Mouse (Mus musculus) left cerebral cortex, adult 2 months (tissue): ENCODE measurements around the gene Fuz. TPM values are rescaled to one million over a fixed set of nuclear protein-coding genes. Genes with fewer than 3 reads are reported as not detected.
"Not testable (repeated sequence)": the region's sequence is repeated elsewhere in the genome, so short reads cannot be mapped to it uniquely, and the experiment has no call there.

ENCODE experiments used
- DNase-seq, 2 experiments: peaks; one replicate each; pipeline ENCODE4 v3.0.0; 2021 to 2022; ENCODE audit warnings: low spot score in 2 of 2, mixed read lengths in 1 of 2; ENCODE audit errors: extremely low spot score in 1 of 2
- H3K27ac ChIP-seq: fragments of 200-600 bp; 2 replicates; pipeline ENCODE4 v1.8.1; 2022
- H3K4me3 ChIP-seq: fragments of 200-600 bp; 2 replicates; pipeline ENCODE4 v1.8.1; 2022
- CTCF ChIP-seq: fragments of 200-600 bp; IDR thresholded peaks from 2 replicates; pipeline ENCODE4 v1.8.1; 2022; ENCODE audit warnings: antibody characterized with exemption, mild to moderate bottlenecking, moderate library complexity
- intact Hi-C: fragments of 180-260 bp; cut with DNase I; formaldehyde crosslinking; loops from one replicate; pipeline ENCODE4 v1.15.1; 2025
- total RNA-seq, 2 experiments: library from RNA; stranded (reverse); gene quantifications; 2 replicates each; pipeline ENCODE4 v1.2.3; 2021

The Fuz gene
- total RNA-seq, 2 experiments from 2014 or later = 23.4 to 24.1 TPM

GRCm38 (mm10) chr7:44870614-44871013 is 25.3 kb upstream of the Fuz start:
- peak overlapping the region; percentile 77; the same call in 1 of the 2 replicates for H3K4me3 ChIP-seq
- no peak for TF ChIP-seq CTCF
- H3K27ac ChIP-seq = peak overlapping the region; percentile 97; the same call in 1 of the 2 replicates
- intact Hi-C loops = loop anchor here (2.0 kb wide), 1 partner anchor 14 kb away; no protein-coding TSS in a partner anchor
- DNase-seq = no peak

- intact Hi-C loops = loop anchor here (2.0 kb wide), 1 partner anchor 14 kb away; no protein-coding TSS in a partner anchor
- H3K27ac ChIP-seq = no peak overlapping the region
- H3K4me3 ChIP-seq = no peak overlapping the region
- TF ChIP-seq CTCF = no peak
- DNase-seq = no peak
These were observed 24.7 kb upstream of the Fuz start for GRCm38 (mm10) chr7:44871181-44871580.

DNA sequence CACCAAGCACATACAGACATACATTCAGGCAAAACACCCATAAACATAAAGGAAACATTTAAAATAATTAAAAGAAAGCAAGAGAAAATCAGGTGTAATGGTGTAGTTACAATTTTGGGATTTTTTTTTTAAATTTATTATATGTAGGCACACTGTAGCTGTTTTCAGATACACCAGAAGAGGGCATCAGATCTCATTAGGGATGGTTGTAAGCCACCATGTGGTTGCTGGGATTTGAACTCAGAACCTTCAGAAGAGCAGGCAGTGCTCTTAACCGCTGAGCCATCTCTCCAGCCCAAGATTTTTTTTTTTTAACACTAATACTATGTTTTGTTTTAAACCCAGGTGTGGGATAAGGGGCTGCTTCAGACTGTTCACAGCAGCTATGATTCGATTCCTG is 24.1 kb upstream of the Fuz start:
- intact Hi-C loops = loop anchor here (2.0 kb wide), 1 partner anchor 13 kb away; no protein-coding TSS in a partner anchor
- DNase-seq, H3K27ac ChIP-seq, H3K4me3 ChIP-seq: not testable (repeated sequence)
- TF ChIP-seq CTCF = peak; percentile 41

DNA sequence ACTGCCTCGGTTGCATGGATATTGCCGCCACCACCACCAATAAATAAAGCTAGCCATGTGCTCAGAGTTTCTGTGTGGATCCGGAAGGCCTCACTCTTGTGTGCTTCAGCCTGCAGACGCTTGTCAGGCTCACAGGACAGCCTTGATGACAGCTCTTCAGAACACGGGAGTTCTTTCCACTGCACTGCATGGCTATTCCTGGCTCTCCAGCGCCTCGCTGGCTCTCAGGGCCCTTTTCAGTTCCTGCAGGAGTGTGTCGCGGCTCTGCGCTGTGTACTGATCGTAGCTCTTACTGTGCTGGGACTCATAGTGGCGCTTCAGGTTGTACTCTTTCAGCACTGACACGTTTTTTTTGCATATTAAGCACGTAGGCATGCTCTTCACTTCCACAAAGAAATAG is 18.0 kb upstream of the Fuz start:
- no peak for DNase-seq
- no peak overlapping the region for H3K4me3 ChIP-seq
- no peak overlapping the region for H3K27ac ChIP-seq
- intact Hi-C loops = no loop called here
- no peak for TF ChIP-seq CTCF

DNA sequence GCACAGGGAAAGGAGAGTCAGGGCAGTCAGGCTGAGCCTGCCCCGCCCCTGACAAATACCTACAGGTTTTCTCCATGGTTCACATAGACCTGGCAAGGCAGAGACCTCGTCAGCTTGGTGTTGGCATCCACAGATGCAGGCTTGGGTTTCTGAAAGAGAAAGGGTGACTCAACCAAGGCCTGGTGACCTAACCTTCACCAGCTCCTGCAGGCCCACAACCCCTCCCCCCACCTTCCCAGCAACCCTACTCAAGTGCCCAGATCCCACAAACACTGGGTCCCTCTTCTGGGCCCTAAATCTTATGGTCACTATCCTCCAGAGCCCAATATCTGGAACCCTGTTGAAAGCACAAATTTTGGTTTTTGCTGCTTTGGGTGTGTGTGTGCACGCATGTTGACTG is 12.8 kb upstream of the Fuz start:
- Histone ChIP-seq H3K27ac (no peak overlapping the region), H3K4me3 (no peak overlapping the region)
- TF ChIP-seq CTCF = no peak
- intact Hi-C loops = no loop called here
- DNase-seq = no peak

DNA sequence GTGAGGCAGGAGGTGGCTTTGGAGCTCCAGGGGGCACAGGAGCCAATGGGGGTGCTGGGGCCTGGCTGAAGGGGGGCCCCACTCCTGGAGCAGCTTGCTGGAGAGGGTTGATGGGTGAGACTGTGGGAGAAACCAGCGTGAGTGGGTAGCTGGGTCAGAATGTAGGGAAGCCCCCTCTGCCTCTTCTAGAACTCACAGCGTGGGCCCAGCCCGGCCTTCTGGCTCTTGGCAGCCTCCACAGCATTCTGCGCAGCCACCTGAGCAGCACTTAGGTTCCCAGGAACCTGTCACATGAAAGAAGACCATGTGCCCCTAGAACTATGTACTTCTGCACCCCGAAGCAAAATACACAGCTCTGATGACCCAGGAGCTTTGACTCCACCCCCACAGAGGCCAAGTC is 11.2 kb upstream of the Fuz start:
- DNase-seq = no peak
- no peak for TF ChIP-seq CTCF
- Histone ChIP-seq H3K27ac (no peak overlapping the region; the same call in 1 of the 2 replicates), H3K4me3 (no peak overlapping the region)
- intact Hi-C loops = loop anchor here (2.0 kb wide), 1 partner anchor 14 kb away; no protein-coding TSS in a partner anchor

DNA sequence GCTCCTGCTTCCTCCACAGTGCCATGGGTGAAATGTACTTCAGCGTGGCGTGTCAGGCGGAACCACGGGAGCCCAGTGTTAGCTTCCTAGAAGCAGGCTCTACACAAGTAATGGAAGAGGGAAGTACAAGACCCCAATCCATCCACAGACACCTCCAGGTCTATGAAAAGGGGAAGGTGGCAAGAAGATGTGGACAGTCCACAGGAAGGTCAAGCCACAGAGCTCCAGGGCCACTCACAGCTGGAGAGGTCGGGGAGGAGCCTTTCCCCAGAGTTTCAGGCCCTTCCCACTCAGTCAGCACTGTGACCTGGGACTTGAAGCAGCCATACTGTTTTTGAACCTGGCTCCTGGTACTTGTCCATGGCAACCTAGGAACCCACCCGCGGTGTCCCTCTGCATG is 8.9 kb upstream of the Fuz start:
- intact Hi-C loops = no loop called here

DNA sequence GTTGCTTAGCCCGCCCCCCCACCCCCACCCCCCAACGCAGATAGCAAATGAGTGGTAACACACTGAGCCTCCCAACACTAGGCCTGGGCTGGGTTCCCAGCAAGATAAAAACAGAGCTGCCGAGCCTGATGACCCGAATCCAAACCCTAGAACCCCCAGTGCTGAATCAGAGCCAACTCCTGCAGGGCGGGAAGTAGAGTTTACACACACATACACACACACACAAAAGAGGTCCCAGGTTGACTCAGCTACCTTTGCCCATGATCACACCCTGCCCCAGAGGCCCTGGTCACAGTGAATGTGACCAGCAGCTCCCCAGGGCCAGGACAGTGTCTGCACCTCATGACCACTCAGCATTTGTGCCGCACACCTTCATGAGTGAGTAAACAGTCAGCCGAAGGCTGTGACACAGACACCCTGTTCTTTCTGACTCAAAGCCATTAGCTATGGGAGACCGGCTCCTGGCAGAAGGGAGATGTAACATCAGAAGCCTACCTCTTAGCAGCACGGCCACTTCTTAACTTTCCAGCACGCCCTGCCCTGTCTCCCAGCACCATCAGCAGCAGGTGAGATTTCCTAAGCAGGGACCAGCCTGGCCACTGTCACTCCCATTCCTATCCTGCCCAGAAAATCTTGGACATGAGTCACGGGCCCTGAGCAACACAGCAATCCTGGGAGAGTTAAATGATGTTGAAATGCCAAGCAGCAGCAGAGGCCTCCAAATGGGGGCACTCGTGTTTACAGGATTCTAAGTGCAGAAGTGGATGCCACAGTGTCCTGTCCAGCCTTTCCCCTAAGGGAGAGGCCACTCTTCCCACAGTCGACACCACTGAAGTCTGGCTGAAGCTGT is 7.4 kb upstream of the Fuz start:
- Histone ChIP-seq H3K4me3 (no peak overlapping the region), H3K27ac (no peak overlapping the region)
- no peak for TF ChIP-seq CTCF
- DNase-seq = no peak
- intact Hi-C loops = no loop called here

More for the DNA sequence above, 8.9 kb upstream of the Fuz start:
- no peak overlapping the region for H3K4me3 ChIP-seq
- no peak for DNase-seq
- TF ChIP-seq CTCF = no peak
- no peak overlapping the region for H3K27ac ChIP-seq

DNA sequence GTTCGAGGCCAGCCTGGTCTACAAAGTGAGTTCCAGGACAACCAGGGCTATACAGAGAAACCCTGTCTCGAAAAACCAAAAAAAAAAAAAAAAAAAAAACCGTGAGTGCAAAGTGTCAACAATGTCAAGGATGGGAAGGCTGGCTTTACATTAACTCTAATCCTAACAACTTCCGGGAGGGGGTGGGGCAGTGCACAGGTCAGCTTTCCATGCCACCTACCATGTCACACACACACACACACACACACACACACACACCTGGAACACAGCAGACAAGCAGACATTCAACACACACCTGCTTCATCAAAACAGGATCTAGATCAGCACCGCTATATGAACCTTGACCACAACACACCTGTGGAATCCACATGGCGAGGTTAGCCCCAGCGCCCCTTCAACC is 5.7 kb upstream of the Fuz start:
- no peak overlapping the region for H3K27ac ChIP-seq
- no peak for DNase-seq
- intact Hi-C loops = no loop called here
- no peak for TF ChIP-seq CTCF
- no peak overlapping the region for H3K4me3 ChIP-seq

- peak overlapping the region; percentile 89; the same call in 1 of the 2 replicates for H3K4me3 ChIP-seq
- H3K27ac ChIP-seq = no peak overlapping the region
- no peak for DNase-seq
- TF ChIP-seq CTCF = no peak
- intact Hi-C loops = no loop called here
These were observed 5.1 kb upstream of the Fuz start for GRCm38 (mm10) chr7:44890737-44891136.

DNA sequence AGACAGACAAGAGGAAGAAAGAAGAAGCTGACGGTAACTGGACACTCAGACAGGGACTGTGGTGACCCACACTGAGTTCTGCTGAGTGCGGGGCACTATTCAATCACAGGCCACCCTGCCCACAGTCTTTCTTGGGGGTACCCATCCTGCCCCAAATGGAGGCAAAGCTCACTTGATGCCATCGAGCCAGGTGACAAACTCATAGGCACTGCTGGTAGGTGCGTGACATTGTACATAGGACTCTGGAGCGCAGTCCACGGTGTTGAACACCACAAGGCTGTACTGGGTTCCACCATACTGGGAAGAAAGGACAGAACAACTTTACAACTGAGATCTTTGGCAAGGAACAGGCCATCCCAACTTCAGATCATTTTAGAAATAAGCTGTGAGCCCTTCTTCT is 4.3 kb upstream of the Fuz start:
- intact Hi-C loops = loop anchor here (1.0 kb wide), 1 partner anchor 42 kb away; the partner anchor contains the start of gene Tbc1d17
- H3K27ac ChIP-seq = peak overlapping the region; percentile 100
- no peak for TF ChIP-seq CTCF
- DNase-seq = no peak
- H3K4me3 ChIP-seq = peak overlapping the region; percentile 89

DNA sequence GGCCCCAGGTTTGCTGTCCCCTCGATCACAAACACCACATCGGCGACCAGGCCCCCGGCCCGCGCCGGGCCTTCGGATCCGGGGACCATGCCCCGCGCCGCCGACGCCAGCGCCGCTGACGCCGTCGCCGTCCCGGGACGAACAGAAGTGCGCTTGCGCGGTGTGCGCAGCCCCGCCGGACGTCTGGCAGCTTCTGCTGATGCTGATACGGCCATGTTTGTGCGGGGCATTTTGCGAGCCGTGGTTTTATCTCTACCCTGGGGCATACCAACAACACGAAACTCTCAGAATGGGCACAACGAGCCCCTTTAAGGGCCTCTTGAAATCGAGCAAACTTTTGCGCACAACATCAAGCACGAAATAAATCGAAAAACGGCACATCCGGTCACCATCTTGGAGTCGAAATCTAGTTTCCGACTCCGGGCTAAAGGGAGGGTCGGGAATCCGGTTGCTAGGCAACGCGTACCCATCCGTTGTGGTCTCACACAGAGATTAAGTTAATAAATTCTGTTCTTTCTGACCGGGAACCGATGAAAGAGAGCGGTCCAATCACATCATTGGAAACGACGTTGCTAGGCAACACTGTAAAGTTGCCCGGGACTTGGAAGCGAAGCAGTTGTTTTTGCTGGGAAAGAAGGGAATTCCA is 3.5 kb upstream of the Fuz start, which contains the start of gene Med25:
Gene Med25 (minus strand): TSS at position 437 of the 646 bp plus-strand sequence.
- Histone ChIP-seq H3K27ac (peak within 1 kb of the TSS; percentile 100), H3K4me3 (peak within 1 kb of the TSS; percentile 89)
- intact Hi-C loops = loop anchor here (1.0 kb wide), 1 partner anchor 43 kb away; the partner anchor contains the start of gene Tbc1d17
- no peak for TF ChIP-seq CTCF
- peak; percentile 85 to 90 for DNase-seq
